Mouse (Mus musculus) CD4-positive, CD25-positive, alpha-beta regulatory T cell, adult 9 weeks (primary cell): ENCODE data around the gene Krt71. TPM values are rescaled to one million over a fixed set of nuclear protein-coding genes. Genes with fewer than 3 reads are reported as not detected.

ENCODE experiments used
- polyA plus RNA-seq: library from polyadenylated mRNA; unstranded; fragments of 100-300 nt; shearing (Covaris generic); gene quantifications from one replicate; pipeline ENCODE4 v1.2.1, GENCODE M21; 2017

Gene Krt71
- not detected for polyA plus RNA-seq

GRCm38 (mm10) chr15:101742711-101743110 lies at the start of gene Krt71:
Gene Krt71, minus strand, starts transcription at chr15:101743109.

GRCm38 (mm10) chr15:101786360-101786759 lies 43.5 kb upstream of the Krt71 start, which contains the start of gene Krt72:
Gene Krt72, minus strand, starts transcription at chr15:101786460.

GRCm38 (mm10) chr15:101712720-101713119 lies 30.2 kb downstream of the Krt71 start, which contains the start of gene Krt5:
Gene Krt5, minus strand, starts transcription at chr15:101712898.

DNA sequence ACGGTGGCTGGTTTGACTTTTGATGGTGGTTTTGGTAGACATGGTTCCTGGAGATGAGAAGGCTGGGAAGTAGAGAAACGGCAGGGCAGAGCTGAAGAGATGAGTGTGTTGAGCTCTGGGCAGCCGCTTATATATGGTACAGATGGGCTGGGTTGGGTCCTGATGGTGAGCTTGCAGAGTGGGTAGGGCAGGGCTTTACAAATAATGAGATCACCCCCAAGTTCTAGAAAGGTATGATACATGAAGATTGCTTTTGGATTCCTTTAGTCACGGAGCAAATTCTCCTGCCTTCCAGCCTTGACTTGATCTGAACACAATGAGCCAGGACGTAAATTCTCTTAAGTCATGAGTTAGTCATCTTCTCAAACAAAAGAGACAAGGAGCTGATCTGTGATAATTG lies 48.7 kb downstream of the Krt71 start, which contains the start of gene Krt6a:
Gene Krt6a (minus strand): TSS at position 101 of the 400 bp plus-strand sequence.

Other genes starting within 250 kb of the Krt71 start
- not detected for gene Gm49425, start 225.8 kb downstream of the Krt71 start, polyA plus RNA-seq
- gene Krt84, start 210.3 kb downstream of the Krt71 start, polyA plus RNA-seq, result not detected
- gene Krt82, start 192.4 kb downstream of the Krt71 start, polyA plus RNA-seq, result not detected
- not detected for gene Krt90, start 180.2 kb downstream of the Krt71 start, polyA plus RNA-seq
- not detected for gene Krt75, start 169.2 kb downstream of the Krt71 start, polyA plus RNA-seq
- not detected for gene Gm5414, start 114.9 kb downstream of the Krt71 start, polyA plus RNA-seq
- gene Gm5478, start 95.7 kb downstream of the Krt71 start, polyA plus RNA-seq, result not detected
- gene Krt6b, start 62.8 kb downstream of the Krt71 start, polyA plus RNA-seq, result not detected
- gene Krt6a, start 48.8 kb downstream of the Krt71 start, polyA plus RNA-seq, result not detected
- not detected for gene Krt5, start 30.2 kb downstream of the Krt71 start, polyA plus RNA-seq
- gene Krt72, start 43.4 kb upstream of the Krt71 start, polyA plus RNA-seq, result not detected
- gene Krt73, start 59.2 kb upstream of the Krt71 start, polyA plus RNA-seq, result not detected
- gene Krt2, start 75.1 kb upstream of the Krt71 start, polyA plus RNA-seq, result not detected
- gene Krt1, start 107.7 kb upstream of the Krt71 start, polyA plus RNA-seq, result not detected
- not detected for gene Krt77, start 126.6 kb upstream of the Krt71 start, polyA plus RNA-seq
- not detected for gene Krt76, start 149.8 kb upstream of the Krt71 start, polyA plus RNA-seq
- gene Krt4, start 181.6 kb upstream of the Krt71 start, polyA plus RNA-seq, result not detected
- gene Krt79, start 197.2 kb upstream of the Krt71 start, polyA plus RNA-seq, result not detected
- not detected for gene Krt78, start 211.2 kb upstream of the Krt71 start, polyA plus RNA-seq